Mouse (Mus musculus) spleen, adult 2 months (tissue): Measurements from ENCODE around the gene Clcn3.
"Not testable (repeated sequence)": the region's sequence is repeated elsewhere in the genome, so short reads cannot be mapped to it uniquely, and the experiment has no call there.

Source experiments
- CTCF ChIP-seq: fragments of 200-500 bp; IDR thresholded peaks from 2 replicates; pipeline ENCODE4 v1.5.1; 2011; ENCODE audit warnings: mild to moderate bottlenecking, inconsistent platforms; ENCODE audit not compliant: insufficient read depth, insufficient read length, insufficient replicate concordance; ENCODE audit errors: extremely low read depth
- POLR2A ChIP-seq: fragments of 200-500 bp; IDR thresholded peaks from 2 replicates; pipeline ENCODE4 v1.6.1; 2011; ENCODE audit warnings: low read depth, low read length, inconsistent platforms

GRCm38 (mm10) chr8:60984260-60985010 is 1.3 kb upstream of the Clcn3 start:
- TF ChIP-seq CTCF, POLR2A: not testable (repeated sequence)
